Mouse (Mus musculus) kidney, adult 8-10 months (tissue): ENCODE results near the gene Polr2j.
"Not testable (repeated sequence)": the region's sequence is repeated elsewhere in the genome, so short reads cannot be mapped to it uniquely, and the experiment has no call there.

ENCODE experiments used
- DNase-seq, 2 experiments: peaks; one replicate each; pipeline ENCODE4 v3.0.0; 2022

Polr2j gene

DNA sequence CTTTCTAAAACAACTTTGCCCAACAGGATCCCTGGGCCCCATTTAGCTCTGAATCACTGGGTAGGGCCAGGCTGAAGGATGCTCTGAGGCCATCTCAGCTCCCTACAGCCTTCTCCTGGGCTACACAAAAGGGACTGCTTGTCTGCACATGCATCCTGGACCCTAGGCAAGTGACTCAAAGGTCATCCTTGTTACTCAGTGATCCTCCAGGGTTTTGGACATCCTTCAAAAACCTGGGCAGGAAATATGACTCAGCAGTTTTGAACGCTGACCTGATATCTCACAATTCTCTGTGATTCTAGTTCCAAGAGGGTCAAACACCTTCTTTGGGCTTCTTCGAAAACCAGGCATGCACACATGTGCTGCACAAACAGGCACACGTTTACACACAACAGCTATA, 7.4 kb upstream of the Polr2j start:
- peak in 1 of 2 experiments; percentile 15 for DNase-seq

DNA sequence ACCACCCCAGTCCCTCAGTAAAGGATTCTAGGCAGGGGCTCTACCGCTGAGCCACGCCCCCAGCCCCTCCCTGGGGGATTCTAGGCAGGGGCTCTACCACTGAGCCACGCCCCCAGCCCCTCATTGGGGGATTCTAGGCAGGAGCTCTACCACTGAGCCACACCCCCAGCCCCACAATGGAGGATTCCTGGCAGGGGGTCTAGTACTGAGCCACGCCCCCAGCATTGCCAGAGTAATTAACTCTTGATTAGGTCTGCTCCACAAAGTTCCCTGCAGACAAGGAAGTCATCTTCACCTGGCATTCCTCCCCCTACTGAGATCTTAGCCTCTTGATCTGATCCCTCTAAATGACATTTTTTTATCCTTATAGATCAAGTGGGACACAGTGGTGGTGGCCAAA, 2.9 kb upstream of the Polr2j start:
- DNase-seq: not testable (repeated sequence)

DNA sequence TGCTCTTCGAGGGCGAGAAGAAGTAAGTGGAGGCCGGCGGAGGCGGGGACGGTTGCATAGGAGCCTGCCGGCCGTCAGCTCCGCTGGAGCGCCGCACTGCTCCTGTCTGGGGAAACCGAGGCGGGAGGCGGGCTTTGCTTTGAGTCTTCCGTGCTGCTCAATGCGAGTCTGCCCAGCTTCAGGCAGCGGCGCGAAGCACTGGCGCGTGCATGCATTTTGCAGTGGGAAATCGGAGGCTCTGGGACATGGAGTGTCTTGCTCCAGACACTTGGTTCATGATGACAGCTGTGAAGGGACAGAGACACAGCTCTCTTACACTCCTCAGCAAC, 317 bp downstream of the Polr2j start:
- no peak for DNase-seq

DNA sequence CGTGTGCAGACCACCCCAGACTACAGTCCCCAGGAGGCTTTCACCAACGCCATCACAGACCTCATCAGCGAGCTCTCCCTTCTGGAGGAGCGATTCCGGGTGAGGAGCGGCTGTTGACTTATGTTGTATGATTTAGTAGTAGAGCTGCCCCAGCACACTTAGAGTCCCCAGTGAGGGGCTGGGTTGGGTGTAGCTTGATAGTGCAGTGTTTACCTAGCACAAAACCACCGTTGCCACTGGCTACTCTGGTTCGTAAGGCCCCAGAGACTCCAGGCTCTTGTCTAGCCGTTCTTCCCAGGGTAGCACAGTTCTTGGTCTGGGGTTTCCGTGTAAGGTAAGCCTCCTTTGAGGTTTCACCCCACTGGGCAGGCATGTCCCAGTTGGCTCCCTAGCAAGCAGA, 5.7 kb downstream of the Polr2j start:
- no peak for DNase-seq

GRCm38 (mm10) chr5:136135571-136136291, 19.3 kb downstream of the Polr2j start, which contains the start of the genes Lrwd1 and Alkbh4:
Gene Lrwd1 (minus strand): TSS chr5:136136074.
Gene Alkbh4 (plus strand): TSS chr5:136136146.
- peak; percentile 96 to 97 for DNase-seq

DNA sequence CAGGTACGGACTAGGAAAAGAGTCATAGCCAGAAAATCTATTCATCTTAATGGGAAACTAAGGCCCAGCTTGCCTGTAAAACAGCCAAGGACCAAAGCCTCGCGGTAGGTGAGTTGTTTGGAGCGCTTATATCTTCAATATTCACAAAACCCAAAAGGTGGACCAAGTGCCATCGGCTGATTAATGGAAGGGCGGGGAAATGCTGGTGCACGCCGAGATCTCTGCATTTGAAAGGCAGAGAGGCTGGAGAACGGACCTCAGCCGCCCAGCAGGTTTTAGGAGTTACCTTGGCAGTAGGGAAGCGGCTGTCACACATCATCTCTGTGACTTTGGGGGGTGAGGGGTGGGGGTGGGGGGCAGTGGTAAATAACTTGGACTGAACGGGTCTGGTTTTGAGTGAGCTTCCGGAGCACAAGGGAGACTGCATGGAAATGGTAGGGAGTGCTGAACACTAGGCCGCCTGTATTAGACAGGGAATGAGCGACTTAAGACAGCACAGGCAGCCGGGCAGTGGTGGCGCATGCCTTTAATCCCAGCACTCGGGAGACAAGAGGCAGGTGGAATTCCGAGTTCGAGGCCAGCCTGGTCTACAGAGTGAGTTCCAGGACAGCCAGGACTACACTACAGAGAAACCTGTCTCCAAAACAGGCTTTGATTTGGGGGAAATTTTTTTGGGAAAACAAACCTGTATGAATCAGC, 20.0 kb downstream of the Polr2j start:
- DNase-seq: no peak

GRCm38 (mm10) chr5:136137658-136138274, 21.3 kb downstream of the Polr2j start:
- DNase-seq: peak in 1 of 2 experiments; percentile 51

DNA sequence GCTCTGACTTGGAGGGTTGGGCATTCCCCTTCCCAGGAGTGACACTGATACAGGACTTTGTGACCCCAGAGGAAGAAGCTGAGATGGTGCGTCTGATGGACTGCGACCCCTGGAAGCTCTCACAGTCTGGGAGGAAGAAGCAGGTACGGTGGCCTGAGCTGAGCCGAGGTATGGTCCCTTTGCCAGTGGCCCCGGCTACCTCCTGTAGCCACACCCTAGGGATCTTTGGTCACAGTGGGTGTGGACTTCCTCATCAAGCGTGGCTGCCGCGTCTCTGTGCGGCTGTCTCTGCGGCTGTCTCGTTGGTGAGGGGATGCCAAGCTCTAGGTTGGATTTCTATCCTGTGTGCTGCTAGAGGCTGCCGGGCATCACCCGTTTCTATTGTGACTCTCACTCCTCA, 23.0 kb downstream of the Polr2j start:
- DNase-seq: no peak

- DNase-seq: no peak
Observed at GRCm38 (mm10) chr5:136140057-136140482, 23.6 kb downstream of the Polr2j start.

- no peak for DNase-seq
Observed at GRCm38 (mm10) chr5:136142746-136143145, 26.3 kb downstream of the Polr2j start.

DNA sequence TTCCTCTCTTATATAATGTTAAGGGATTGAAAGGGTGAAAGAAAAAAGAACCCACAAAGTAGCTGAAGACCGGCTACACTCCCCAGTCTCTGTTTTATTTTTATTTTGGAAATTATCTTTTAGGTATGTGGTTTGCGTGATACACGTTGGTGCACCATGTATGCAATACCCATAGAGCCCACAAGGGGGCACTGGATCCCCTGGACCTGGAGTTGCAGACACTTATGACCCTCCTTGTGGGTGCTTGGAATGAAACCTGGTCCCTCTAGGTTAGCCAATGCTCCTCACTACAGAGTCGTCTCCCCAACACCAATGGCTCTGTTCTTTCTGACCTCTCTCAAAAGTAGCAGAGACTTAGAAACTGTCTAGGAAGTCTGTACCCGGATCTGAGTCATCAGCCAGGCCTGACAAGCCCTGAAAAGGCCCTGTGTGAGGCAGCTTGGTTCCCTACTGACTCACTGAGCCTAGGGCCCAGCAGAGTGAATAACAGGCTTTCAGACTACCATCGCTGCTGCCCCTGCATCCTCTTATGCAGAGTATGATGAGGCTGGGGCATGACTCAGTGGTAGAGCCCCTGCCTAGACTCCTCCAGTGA, 26.8 kb downstream of the Polr2j start:
- no peak for DNase-seq

DNA sequence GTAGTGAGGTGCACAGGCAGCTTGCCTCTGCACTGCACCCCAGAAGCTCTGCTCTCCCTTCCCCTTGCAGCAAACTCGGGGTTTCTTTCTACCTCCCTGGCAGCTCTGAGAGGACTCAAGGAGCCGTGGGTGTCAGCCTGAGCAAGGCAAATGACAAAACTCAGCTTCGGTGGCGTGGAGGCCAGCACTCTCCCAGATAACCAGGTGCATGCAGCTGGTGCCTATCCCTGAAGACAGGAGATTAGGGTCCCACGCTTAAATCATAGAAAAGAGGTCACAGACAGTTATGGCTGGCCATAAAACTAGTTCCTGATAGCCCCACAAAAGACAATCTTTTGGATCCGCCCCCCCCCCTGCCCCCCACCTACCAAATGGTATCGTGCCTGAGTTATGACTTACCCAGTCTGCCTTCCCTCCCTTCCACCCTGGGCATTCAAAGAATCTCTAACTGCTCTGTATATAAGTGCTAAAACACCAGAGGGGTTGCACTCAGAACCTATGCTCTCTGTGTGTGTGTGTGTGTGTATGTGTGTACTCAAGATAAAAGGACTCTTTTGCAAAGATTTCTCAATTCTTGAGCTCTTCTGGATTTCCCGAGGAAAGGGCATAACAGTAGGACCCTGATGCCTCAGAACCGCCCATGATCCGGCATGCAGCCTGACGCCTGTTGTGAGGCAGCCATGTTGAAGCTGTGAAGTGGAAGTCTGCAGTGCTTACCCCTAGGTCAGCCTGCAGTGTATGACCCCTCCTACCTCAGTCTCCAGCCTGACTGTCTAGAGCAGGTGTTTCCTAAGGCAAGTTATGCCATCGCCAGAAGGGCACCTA, 28.4 kb downstream of the Polr2j start:
- no peak for DNase-seq

GRCm38 (mm10) chr5:136146936-136147335, 30.5 kb downstream of the Polr2j start:
- DNase-seq: no peak

GRCm38 (mm10) chr5:136147704-136148103, 31.3 kb downstream of the Polr2j start:
- DNase-seq: no peak

DNA sequence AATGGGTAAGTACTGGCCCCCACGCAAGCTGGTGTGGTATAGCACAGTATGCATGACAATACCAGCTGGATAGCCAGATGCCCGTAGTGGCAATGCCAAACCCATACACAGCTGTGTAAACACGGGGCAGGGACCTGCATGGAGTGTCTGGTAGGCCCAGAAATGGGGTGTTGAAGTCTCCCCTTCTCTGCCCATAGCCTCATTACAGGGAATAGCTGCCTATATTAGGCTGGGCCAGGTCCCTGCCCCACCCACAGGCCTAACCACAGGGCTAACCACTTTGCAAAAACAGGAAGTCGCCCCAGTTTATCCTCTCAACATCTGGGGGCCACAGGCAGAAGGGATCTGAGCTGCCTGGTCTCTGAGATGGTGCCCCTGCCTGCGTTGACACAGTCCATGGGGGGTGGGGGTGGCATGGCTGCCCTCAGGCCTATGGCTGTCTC, 32.7 kb downstream of the Polr2j start:
- DNase-seq: not testable (repeated sequence)

GRCm38 (mm10) chr5:136152365-136152764, 35.9 kb downstream of the Polr2j start:
- no peak for DNase-seq

DNA sequence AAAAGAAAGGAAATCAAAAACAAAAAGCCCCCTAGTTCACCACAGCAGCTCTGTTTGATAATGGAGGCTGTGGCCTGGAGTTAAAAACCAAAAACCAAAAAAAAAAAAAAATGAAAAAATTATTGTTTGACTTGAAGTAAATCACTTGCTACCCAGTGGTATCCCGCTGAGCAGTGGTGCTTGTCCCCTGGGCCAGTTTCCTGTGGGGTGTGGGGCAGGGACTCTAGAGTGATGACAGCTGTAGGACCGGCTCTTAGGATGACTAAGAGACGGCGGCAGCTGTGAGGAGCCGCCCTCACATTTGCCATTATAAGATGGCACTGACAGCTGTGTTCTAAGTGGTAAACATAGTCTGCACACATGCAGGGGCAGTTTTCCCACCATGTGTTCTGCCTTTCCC, 39.0 kb downstream of the Polr2j start:
- DNase-seq: no peak

DNA sequence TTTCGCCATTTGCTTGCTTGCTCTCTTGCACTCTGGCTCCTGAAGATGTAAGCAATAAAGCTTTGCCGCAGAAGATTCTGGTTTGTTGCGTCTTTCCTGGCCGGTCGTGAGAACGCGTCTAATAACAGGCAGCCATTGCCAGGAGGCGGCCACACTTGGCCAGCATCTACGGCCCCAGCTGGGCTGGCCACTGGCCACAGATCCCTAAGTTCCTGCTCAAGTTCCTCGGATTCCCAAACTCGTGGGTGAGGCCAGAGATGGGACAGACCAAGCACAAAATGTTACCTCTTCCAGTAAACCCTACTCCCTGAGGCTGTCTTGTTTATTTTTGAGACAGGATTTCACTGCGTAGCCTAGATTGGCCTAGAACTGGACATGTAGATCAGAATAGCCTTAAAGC, 43.7 kb downstream of the Polr2j start:
- not testable (repeated sequence) for DNase-seq

GRCm38 (mm10) chr5:136163807-136164474, 47.5 kb downstream of the Polr2j start:
- DNase-seq: no peak

GRCm38 (mm10) chr5:136165246-136165645, 48.8 kb downstream of the Polr2j start:
- no peak for DNase-seq

DNA sequence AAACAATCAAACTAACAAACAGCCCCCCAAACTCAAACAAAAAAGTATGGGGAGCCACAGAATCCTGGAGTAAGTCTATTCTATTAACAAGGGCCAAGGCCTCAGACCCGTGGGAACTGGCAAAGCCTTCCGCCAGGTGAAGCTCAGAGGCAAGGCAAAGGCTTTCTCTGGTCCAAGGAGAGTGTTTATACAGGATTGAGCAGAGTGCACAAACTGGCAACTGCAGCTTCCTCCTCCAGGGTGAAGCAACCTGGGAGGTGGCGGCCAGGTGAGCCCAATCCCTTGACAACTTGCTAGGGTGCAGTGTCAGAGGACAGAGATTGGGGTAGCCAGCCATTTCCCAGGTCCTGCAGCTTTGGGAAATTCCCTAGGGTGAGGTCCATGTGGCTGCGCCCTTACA, 50.9 kb downstream of the Polr2j start:
- DNase-seq: no peak

GRCm38 (mm10) chr5:136168071-136168470, 51.6 kb downstream of the Polr2j start:
- no peak for DNase-seq
